Mouse (Mus musculus): Measurements from ENCODE around the gene Cldn7.

- no peak for TF ChIP-seq GATA1 (IDR thresholded peaks at IDR 0.05; ENCODE audit: low read length)
- TF ChIP-seq TAL1 (IDR thresholded peaks at IDR 0.05; ENCODE audit: low read length) = no peak
Measured at GRCm38 (mm10) chr11:69992396-69992795, 27.8 kb downstream of the Cldn7 start.

Data from erythroblast, embryonic 14.5 days (primary cell).